Mouse (Mus musculus) NIH3T3 (cell line): ENCODE measurements at regions not wholly inside any gene's neighbourhood (a gene's known extent, or its start where the extent isn't known, plus 50 kb on each side); places are given as distances from the start of the nearest gene placed in this dataset.

Experiments
- DNase-seq: peaks from one replicate; pipeline ENCODE4 v3.0.0-alpha.2; 2012; ENCODE audit warnings: low read depth

DNA sequence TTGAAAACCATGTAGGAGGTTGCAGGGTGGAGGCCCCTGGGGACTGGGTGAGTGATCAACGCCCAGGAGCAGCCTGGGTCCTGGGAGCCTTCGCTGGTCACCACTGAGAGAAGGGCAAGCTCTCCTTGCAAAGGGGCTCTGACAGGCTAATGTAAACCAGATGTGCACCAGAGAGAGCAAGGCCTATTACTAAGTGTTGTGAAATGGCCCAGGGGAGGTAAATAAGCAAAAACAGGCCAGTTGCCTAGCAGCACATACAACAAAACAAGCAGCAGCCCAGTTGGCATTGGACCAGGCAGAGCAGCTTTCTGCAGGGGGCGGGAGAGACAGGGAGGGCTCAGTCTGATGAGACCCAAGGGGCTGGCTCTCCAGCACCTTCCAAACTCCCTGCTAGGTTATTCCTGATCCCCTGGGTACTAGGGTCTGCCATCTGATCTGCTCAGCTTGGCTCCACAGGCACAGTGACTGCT is 239.5 kb upstream of the Fggy start:
- DNase-seq: peak; percentile 100

DNA sequence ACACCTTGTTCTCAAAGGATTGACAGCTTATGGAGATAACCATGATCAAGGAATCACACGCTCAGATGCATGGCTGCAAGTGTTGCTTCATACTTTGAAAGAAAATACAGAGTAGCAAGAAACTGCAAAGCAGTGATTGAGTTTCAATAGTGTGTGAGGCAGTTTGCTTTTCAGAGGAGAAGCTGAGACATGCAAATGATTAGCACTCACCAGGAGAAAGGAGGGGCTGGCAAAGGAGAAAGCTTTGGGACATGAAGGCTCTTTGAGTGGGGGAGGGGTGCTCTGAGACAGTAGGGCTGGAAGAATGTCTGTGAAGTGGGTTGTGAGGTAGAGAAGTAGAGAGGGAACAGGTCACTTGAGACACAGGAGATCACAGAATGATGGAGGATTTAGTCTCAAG is 238.7 kb upstream of the Fggy start:
- DNase-seq: peak; percentile 77

DNA sequence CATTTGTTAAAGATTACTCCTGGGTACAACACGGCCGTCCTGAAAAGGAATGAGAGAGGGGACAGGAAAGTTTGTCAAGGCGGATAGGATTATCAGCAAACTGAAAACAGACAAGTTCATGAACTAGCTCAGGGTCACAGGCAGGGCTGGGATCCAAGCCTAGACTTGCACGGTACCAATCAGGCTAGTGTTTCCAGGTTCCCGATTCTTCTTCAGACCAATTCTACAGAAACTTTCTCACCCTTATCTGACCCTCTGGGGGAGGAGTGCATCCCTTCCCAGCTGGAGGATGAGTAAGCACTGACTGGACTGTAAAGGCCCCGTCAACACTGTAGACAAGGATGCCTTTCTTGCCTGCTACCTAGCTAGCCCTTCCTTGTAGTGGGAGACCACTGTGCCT is 238.3 kb upstream of the Fggy start:
- DNase-seq: peak; percentile 89

DNA sequence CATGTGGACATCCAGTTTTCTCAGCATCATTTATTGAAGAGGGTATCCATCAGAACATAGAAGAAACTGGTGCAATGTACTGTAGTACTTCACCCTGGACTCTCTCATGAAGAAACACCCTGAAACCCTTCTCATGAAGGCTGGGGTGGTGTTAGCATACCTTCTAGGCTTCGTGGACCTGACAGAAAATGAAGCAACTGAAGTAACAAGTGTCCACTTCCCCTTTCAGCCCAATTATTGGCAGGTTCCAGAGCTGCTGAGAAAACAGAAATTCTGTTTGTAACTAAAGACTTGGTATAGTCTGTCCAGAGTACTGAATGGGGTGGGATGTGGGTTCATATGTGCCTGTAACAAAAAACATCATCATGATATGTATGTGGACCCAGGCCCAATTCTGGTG is 231.4 kb upstream of the Fggy start:
- no peak for DNase-seq

DNA sequence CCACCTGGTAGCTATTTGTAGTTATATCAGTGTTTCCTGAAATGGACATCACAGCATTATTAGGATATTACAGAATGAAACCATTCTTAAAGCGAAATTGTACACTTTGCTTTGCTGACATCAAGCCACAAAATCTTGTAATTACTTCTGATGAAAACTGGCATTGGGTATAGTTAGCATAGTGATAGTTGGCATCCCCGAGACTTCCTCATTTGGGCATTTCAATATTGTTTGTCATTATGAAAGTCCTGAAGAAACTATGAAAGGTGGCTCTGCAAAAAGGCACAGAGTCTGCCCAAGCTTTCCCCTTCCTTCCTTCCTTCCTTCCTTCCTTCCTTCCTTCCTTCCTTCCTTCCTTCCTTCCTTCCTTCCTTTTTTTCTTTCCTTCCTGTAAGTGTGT is 217.5 kb upstream of the Fggy start:
- no peak for DNase-seq

DNA sequence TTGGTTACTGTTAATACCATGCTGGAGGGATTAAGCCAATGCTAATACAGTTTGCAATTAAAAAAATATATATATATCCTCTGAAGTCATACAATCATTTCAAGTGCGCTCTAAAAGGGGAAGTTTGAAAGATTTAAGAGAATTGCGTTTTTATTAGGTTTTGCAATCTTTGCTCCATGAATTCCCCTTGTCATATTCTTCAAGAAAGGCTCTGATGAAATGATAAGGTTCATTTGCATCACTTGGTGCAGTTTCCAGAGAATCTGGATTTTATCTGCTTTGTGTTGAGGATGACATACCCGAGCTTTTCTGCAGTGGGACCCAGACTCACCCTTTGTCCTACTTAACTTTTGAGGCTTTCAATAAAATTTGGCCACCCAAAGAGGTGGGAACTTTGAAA is 216.4 kb upstream of the Fggy start:
- DNase-seq: peak; percentile 17

DNA sequence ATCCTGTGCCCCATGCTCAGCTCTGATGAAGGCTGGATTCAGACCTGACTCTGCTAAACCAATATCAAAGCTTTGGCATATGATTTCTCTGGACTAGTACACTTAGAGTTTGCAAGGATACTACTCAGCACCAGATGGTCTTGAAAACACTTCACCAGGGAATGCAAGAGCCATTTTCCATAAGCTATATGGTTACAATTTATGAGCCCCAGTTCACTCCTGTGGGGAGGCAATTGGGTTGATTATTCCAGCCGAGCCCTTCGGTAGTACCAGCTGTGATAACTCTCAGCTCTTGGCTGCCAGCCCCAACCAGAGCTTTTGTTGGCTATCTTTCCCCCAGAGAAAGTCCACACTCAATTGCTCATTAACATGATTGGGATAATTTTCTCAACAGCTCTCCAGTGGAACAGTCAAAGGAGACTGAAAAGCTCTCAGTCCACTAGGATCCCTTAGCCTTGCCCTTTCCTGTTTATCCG is 210.5 kb upstream of the Fggy start:
- no peak for DNase-seq

DNA sequence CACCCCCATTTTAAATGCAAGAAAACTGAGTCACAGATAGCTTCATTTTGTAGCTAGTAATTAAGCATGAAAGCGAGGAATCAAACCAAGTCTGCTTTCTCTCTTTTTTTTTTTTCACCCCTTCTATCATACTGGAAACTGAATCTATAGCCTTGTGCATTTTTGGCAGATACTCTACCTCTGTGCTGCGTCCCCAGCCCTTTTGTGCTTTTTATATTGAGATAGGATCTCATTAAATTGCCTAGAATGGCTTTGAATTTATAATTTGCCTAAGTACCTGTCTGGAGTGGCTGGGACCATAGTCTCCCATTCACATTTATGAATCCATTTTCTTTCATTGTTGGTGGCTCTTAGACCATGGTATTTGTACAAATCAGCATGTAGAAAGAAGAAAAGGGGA is 209.9 kb upstream of the Fggy start:
- no peak for DNase-seq

DNA sequence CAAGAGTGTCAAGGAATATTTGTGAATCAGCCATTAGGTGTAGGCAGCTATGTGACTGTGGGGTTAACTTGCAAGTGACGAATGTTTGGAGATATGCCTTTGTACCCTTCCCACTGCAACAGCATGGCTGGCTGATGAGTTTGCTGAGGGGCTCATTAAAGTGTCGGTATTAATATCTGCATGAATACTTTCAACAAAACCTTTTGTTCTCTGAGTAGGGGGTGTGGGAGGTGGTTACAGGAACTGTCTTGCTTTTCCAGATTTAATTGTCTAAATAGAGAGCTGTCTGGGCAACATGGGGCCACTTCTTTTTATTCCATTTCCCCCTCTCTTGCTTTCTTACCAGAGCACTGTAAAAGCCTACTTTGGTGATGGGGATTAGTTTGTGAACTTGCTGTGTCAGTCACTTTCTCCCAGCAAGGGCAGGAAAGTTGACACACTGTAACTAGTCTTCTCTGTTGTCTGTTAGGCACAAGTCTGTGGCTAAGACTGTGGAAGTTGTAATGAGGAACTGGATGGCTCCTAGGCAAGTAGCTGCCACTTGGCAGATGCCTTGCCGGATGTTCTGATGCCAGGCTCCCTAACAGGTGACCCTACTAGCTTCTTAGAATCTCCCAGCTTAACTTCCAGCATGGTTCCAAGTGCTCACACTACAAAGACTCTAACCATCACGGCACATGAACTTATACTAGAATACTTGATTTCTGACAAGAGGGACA is 208.7 kb upstream of the Fggy start:
- no peak for DNase-seq

DNA sequence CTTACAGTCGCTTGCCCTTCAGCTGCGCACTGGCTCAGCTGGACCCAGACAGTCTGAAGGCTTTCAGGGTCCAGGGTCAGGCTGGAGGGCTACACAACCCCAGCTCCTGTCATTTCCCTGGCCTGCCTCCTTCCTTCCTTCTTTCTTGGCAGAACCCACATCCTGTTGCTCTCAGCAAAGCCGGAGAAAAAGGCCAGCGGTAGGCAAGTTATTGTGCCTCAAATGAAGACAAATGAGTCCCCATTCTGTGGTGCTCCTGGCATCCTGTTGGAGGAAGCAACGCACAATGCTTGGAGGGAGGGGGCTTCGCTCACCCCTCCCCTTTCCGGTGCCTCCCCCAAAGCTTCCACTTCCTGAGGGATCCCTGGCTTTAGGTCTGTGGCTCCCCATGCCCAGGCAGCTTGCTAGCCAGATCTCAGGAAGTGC is 203.4 kb upstream of the Fggy start:
- DNase-seq: no peak

DNA sequence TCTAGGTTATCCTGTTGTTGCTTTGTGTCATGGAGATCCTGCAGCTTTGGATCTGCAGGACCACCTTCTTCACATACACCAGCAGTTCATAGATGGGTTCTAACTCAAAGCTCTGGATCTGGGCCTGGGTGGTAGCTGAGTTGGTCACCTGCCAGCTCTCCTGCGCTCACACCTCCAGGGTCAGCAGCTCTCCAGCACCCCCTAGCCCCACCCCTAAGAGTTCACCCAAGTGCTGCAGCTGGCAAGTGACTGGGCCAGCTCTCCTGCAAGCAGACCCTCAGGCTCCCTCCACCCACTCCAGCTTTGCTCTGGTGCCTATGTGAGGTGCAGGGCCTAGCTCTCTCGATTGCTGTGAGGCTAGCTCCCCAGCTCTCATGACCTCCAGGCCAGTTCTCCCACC is 198.6 kb upstream of the Fggy start:
- no peak for DNase-seq

DNA sequence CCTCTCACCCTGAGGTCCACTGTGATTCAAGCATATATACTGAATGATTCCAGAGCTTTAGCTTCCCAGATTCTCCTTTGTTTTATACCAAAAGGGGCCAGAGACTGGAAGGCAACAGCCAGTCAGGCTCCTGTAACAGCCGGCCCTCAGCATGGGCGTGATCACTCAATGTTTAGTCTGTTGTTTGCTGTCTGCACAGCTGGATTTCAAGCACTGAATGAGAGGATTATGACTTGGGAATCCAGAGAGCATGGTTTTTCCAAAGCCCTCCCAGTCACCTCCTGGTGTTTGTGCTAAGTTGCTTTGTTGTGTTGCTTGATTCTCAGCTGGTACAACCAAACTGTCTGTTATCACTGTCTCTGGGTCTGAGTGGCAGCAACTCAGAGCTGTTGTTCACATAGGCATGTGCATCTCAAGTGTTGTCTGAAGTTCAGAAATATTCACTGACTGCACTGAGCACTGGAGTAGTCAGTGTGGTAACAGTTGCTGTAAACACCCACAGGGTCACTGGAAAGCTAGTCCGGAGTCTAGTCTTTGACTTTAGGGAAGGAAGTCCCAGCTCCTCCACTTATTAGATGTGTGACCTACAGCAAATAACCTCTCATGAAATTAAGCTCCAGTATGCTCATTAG is 196.9 kb upstream of the Fggy start:
- DNase-seq: no peak

DNA sequence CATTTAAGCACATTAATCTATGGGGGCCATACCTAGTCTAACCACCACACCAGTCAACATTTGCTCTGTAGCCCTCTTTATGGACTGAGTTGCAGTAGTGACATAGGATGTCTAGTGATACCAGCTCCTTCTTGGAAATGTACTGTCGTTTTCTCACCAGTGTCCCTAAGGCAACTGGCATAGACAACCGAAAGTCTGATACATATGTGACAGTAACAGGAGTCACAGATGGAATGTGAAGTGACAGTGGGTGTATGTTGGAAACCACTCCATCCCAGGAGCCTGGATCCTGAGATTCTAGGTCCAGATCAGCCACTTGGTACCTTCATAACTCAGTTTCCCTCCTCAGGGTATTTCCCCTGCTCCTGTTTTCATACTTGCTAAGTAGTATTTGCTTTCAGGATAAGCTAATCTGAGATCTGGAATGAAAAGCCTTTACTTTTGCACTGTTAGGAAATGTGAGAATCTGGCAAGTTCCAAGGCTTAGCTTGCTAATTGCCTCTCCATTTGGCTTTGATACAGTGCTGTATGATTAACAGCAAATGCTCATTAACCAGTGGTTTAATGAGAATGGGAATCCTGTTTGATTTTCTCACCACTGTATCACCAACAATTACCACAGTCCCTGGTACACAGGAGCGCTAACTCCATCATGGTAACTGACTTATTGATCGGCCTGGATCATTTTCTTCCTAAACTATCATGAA is 192.8 kb upstream of the Fggy start:
- DNase-seq: no peak

DNA sequence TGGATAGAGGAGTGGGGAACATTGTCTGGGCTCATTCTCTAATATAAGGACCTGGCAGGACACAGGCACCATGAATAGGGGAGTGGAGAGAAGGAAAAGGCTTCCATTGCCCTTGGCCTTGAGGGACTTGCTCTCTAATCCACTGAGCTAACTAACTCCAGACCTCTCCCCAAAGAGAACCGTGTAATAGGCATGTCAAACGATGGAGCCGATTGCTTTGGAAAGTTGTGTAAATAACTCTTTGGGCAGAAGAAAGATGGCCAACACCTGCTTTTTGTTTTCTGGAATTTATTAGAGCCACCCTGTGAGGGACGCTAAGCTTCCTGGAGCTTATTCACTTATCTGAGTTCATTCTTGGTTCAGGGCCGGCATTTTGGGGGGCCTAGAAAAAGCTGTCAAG is 180.9 kb upstream of the Fggy start:
- no peak for DNase-seq

DNA sequence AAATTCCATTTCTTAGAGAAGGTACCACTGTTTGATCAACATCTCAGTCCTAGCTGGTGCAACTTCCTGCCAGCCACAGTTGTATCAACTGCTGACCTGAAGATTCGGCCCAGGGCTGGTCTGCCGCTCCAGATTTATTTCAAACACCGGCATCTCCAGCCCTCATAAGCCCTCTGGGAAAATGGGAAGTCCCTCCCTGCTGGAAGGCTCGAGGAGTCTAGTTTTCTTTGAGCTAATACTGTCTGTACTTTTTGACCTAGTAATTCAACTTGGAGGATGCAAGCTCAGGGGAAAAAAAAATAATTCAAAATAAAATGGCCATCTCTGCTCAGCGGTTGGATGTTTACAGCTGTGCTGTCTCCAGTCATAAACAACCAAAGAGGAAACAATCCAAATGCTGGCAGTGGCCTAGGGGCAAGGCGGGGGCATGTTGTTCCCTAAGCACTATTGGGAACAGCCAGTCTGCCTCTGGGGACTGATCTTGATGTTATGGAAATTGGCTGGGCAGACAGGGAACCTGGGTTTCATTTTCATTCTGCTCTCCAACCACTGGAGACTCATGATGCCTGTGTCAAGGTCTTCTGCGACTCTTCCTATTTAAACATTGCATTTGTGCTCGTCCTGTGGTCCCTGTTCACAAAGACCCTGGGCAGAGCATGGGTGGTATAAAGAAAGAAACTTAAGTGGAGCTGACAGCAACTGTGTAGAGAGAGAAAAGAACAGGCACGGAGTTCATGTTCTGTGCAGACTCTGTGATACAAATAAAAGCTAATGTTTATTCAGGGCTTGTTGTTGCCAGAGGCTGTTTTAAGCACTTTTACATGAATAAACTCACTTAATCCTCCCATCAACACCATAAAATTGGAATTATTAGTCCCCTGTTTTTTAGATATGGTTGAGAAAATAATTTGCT is 179.8 kb upstream of the Fggy start:
- peak; percentile 22 for DNase-seq

DNA sequence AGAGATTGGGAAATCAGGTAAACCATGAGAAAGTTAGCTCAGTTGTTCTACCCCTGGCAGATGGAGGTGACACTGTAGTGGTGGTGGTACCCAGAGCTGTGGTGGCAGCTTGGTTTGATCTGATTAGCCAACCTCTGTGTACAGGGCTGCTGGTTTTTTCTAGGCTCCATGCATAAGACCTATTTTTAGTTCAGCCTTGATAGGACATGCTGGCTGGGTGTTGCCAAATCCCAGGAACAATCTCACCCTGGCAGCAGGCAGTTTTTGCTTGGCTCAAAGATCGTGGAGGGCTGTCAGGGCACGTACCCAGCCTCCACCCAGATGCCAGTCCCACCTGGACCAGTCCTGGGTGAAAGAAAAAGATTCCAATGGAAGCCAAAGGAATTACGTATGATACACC is 178.7 kb upstream of the Fggy start:
- no peak for DNase-seq

DNA sequence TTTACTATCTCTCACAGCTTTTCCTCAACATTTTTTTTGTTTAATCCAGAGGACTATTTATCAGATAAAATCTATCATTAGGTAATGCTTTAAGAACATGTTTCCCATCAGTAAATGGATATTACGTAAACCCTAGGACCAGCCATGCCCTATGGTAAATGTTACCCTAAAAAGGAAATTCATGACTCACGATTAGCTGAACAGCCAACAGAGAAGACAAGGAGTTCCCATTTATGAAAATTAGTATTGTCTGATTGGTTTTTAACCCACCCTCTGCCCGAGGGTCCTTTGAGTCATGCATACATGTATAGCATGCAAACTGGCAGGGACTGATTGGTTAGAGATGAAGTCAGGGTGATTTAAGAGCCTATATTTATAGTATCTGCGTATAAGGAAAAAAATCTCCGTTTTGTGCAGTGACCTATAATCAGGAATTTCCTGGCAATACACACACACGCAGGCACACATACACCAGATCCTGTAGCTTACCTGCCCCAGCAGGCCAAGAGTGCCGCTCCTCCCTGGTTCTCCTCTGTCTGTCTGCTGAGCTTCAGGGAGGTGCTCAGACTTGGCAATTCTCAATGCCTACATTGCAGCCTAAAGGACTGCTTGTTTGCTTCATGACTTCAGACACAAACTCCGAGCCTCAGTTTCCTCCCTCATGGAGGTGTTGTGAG is 174.0 kb upstream of the Fggy start:
- peak; percentile 64 for DNase-seq

DNA sequence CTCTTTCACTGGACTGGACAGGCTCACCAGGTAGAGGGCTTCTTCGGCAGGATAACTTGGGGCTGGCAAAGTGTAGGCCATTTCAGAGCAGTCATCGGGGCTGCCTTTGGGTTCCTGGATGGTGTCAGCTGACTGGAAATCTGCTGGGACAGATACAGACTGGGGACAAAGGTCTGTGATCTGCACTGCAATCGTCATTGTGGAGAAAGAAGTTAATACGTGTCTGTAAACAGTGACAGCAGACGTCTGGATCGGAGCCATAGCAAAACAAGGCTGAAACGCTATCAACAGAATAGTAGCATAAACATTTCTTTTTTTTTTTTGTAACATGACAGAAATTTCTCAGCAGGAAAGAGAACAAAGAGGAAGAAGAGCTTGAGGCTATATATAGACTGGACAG is 171.8 kb upstream of the Fggy start:
- DNase-seq: no peak

DNA sequence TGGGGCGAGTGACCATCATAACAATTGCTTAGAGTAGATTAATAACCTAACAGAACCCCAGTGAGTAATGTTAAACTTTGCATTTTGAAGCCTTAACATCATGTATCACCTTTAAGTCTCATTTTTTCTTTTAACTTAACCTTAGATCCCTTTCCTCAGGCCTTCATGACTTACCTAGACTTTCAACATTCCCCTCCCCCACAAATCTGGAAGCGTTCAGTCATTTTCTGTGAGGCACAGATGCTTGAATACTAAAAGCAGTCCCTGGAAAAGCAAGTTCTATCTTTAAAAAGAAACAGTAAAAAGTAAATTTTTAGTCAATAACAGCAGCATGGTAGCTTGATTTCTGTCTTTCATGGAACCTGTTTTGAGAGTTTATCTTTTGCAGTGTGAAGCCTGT is 171.3 kb upstream of the Fggy start:
- no peak for DNase-seq

DNA sequence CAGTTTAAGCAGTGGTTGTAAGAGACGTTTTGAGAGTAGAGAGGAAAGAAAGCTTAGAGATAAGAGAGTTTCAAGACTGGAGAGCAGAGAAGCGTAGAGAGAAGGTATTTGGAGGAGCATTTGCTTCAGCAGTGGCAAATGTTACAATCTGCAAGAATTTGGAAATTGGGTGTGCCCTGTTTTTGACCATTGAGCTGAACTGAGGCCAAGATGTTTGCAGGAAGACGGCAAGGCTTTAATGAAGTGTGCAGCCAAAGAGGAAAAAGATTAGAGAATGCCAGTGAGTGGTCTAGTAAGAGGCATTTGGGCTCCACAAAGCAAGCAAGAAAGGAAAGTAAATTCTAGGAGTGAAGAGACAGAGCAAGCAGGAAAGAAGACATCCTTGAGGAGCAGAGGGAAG is 168.8 kb upstream of the Fggy start:
- peak; percentile 72 for DNase-seq

DNA sequence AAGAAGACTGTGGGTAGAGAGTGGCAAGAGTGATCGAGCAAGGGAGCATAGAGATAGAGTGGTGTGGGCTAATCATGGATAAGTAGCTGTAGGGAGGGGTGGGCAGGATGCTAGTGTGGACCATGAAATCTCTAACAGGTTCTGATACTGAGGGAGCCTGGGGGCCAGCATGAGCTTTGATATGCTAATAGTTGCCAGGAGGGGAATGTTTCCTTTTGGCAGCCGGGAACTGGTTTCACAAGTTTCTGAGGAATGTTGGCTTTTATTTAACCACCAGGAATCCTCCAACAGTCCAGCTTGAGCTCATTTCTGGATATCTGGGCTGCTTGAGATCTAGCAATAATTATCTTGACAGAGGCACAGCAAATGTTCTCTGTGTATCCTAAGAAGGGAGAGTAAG is 167.7 kb upstream of the Fggy start:
- peak; percentile 85 for DNase-seq

DNA sequence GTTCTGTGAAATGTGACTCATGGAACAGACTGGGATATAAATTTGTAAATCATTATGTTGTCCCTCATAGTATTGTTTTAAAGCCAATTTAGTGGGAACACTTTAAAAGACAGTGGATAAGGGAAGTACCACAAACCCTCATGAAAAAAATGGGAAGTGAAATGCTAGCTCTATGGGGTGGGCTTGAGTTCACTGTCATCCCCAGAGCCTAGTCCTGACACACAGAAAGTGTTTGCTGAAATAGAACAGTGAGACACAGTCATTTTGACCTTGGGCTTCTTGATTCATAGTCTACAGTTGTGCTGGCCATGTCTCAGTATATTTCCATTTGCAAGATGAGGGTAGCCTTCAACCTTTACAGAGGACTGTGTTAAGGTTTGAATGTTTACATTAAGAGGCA is 166.8 kb upstream of the Fggy start:
- DNase-seq: no peak
